Mouse (Mus musculus) intestine, embryonic 14.5 days (tissue): ENCODE measurements at regions not wholly inside any gene's neighbourhood (a gene's known extent, or its start where the extent isn't known, plus 50 kb on each side); places are given as distances from the start of the nearest gene placed in this dataset.

Experiments
- ATAC-seq: fragments of 200-750 bp; cut with Nextera tagmentation; replicated peaks from 2 replicates; pipeline ENCODE4 v1.8.0; 2017; ENCODE audit warnings: low read depth, moderate number of reproducible peaks, moderate TSS enrichment, moderate library complexity; ENCODE audit not compliant: low FRiP score, low TSS enrichment
- DNase-seq: peaks from one replicate; pipeline ENCODE4 v3.0.0-alpha.2; 2018; ENCODE audit warnings: low spot score
- H3K27ac ChIP-seq: fragments of 300-500 bp; sonication (generic); 2 replicates; pipeline ENCODE4 v1.5.1; 2014; ENCODE audit warnings: low read depth, mild to moderate bottlenecking, control low read depth
- H3K27me3 ChIP-seq: fragments of 300-500 bp; sonication (generic); replicated peaks from 2 replicates; pipeline ENCODE4 v1.6.1; 2014; ENCODE audit warnings: low read length, control low read depth; ENCODE audit not compliant: control insufficient read depth, insufficient read depth
- H3K36me3 ChIP-seq: fragments of 300-500 bp; sonication (generic); 2 replicates; pipeline ENCODE4 v1.6.1; 2014; ENCODE audit warnings: low read length, control low read depth; ENCODE audit not compliant: control insufficient read depth, insufficient read depth
- H3K4me1 ChIP-seq: fragments of 300-500 bp; sonication (generic); replicated peaks from 2 replicates; pipeline ENCODE4 v1.6.1; 2014; ENCODE audit warnings: low read length, control low read depth, mixed read lengths; ENCODE audit not compliant: control insufficient read depth, insufficient read depth
- H3K4me2 ChIP-seq: fragments of 300-500 bp; sonication (generic); 2 replicates; pipeline ENCODE4 v1.6.1; 2014; ENCODE audit warnings: low read length
- H3K4me3 ChIP-seq: fragments of 300-500 bp; sonication (generic); 2 replicates; pipeline ENCODE4 v1.5.1; 2014; ENCODE audit warnings: low read depth, low read length, control low read depth, mixed read lengths
- H3K9ac ChIP-seq: fragments of 300-500 bp; sonication (generic); 2 replicates; pipeline ENCODE4 v1.6.1; 2014; ENCODE audit warnings: mild to moderate bottlenecking, low read length
- H3K9me3 ChIP-seq: fragments of 300-500 bp; sonication (generic); 2 replicates; pipeline ENCODE4 v1.6.1; 2016; ENCODE audit warnings: low read length, control low read depth; ENCODE audit not compliant: control insufficient read depth
- WGBS: fragments of 180-500 bp; shearing (Covaris S2); extraction: QIAGEN DNeasy Blood & Tissue Kit; methylation state at CpG from one replicate; pipeline ENCODE4 v1.1.7; 2014; 5-methylcytosine and 5-hydroxymethylcytosine counted together

GRCm38 (mm10) chr3:6871752-6872151, 251.5 kb upstream of the 1700008P02Rik start:
- DNase-seq (no peak), ATAC-seq (no peak)
- no peak overlapping the region for H3K4me2 ChIP-seq
- 71% methylated on average over 2 of the region's 2 CpGs for whole genome bisulfite sequencing
- H3K4me3 ChIP-seq = no peak overlapping the region
- H3K9me3 ChIP-seq = no peaks in the 10 kb centered on the region
- no peaks in the 10 kb centered on the region for H3K27me3 ChIP-seq
- no peak overlapping the region for H3K27ac ChIP-seq
- no peaks in the 10 kb centered on the region for H3K36me3 ChIP-seq
- H3K9ac ChIP-seq = no peak overlapping the region
- H3K4me1 ChIP-seq = no peaks in the 10 kb centered on the region

DNA sequence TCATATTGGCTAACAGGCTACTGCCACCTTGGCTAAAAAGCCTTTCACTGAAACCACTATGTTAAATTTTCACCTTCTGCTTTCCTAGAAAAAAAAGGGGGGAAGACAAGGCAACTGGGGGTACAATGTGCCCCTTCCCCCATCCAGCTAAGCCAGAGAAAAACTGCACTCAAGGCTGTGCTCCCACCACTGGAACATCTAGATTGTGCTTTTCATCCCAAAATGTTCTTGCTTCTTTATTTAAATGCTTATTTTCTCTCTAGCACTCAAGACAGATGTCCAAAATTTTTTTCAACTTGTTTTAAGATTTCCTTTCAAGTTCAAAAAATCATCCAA, 245.9 kb upstream of the 1700008P02Rik start:
- Histone ChIP-seq H3K36me3 (no peaks in the 10 kb centered on the region), H3K9me3 (no peaks in the 10 kb centered on the region), H3K27me3 (no peaks in the 10 kb centered on the region), H3K27ac (no peak overlapping the region), H3K4me2 (no peak overlapping the region), H3K9ac (no peak overlapping the region), H3K4me3 (no peak overlapping the region), H3K4me1 (no peaks in the 10 kb centered on the region)
- DNase-seq (no peak), ATAC-seq (no peak)

- no peak overlapping the region for H3K27ac ChIP-seq
Observed at GRCm38 (mm10) chr3:6865462-6866147, 245.4 kb upstream of the 1700008P02Rik start.

DNA sequence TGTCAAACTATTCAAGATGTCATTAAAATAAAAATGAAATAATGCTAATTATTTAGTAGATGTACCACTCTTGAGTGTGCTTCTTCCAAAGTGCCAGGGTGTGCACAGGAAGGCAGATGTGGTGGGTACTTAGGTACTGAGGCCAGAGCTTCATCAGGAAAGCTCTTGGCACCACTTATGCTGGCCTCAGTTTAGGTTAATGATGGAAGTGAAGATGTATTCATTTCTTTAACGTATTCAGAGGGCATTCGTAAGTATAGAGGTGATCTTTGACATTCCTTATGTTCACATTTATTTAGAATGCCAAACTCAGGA, 239.6 kb upstream of the 1700008P02Rik start:
- no peaks in the 10 kb centered on the region for H3K36me3 ChIP-seq
- no peaks in the 10 kb centered on the region for H3K9me3 ChIP-seq
- no peak overlapping the region for H3K4me3 ChIP-seq
- WGBS = 77% methylated on average over 2 of the region's 2 CpGs
- H3K4me2 ChIP-seq = no peak overlapping the region
- no peaks in the 10 kb centered on the region for H3K27me3 ChIP-seq
- ATAC-seq (no peak), DNase-seq (no peak)
- no peaks in the 10 kb centered on the region for H3K4me1 ChIP-seq
- H3K9ac ChIP-seq = no peak overlapping the region
- H3K27ac ChIP-seq = no peak overlapping the region

More at GRCm38 (mm10) chr3:6865462-6866147, 245.4 kb upstream of the 1700008P02Rik start:
- Histone ChIP-seq H3K27me3 (no peaks in the 10 kb centered on the region), H3K36me3 (no peaks in the 10 kb centered on the region), H3K9me3 (no peaks in the 10 kb centered on the region), H3K4me1 (no peaks in the 10 kb centered on the region), H3K4me3 (no peak overlapping the region), H3K4me2 (no peak overlapping the region), H3K9ac (no peak overlapping the region)
- WGBS = 67% methylated on average over 3 of the region's 3 CpGs
- no peak for DNase-seq
- ATAC-seq = no peak

DNA sequence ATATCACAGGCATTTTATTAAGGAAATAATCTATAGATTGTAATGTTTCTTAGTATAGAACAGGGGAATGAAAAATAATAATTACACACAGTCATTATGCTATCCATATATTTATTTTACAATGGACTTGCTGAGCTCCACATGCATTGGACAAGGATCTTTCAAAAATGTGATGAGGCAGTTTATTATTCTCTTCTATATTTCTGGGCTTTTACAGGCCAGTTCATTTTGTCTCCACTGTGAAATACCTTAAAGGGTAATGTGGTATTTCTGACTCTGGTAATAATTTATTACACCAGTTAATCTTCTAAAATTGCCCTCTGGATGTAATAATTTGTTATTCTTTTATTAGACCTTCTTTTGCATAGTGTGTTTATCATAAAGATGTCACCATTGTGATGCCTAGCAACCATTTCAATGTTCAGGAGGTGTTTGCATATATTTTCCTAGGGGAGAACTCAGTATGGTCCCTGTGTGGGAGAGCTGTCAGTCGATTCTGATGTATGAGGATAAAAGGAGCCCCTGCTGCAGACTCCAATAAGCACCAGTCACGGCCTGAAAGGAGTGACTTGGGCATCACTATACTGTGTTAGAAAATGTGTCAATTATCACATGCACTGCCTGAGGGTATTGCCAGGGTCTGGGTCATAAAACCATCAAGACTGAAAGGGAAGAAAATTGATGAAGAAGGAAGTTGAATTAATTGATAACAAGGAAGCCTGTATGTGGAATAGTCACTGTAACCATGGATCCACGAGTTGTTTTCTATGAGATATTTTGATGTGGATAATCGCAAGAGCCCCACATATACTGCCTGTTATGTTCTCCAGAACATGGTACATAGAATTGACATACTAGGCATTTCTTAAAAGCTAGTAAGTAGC, 239.0 kb upstream of the 1700008P02Rik start:
- no peaks in the 10 kb centered on the region for H3K36me3 ChIP-seq
- no peaks in the 10 kb centered on the region for H3K27me3 ChIP-seq
- no peaks in the 10 kb centered on the region for H3K4me1 ChIP-seq
- no peak for DNase-seq
- H3K4me2 ChIP-seq = no peak overlapping the region
- ATAC-seq = no peak
- WGBS = 56% methylated on average over 4 of the region's 4 CpGs
- no peak overlapping the region for H3K27ac ChIP-seq
- H3K9ac ChIP-seq = no peak overlapping the region
- H3K4me3 ChIP-seq = no peak overlapping the region
- no peaks in the 10 kb centered on the region for H3K9me3 ChIP-seq

DNA sequence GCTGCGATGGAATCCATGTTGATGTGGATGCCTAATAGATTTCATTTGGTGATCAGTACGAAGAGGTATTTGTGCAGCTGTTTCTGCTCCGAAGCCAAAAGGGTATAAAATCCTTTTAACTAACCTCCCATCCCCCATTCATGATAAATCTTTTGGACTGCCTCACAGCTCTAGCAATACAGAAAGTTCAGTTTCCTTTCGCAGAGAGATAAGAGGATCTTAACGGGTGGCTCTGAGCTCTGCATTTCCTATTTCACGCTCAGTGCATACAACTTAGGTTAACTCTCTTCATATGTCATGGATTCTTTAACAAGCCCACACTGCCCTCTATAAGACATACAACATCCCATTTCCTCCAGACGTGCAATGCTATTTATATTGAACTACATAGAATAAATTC, 199.1 kb upstream of the 1700008P02Rik start:
- 66% methylated on average over 7 of the region's 7 CpGs for WGBS
- Histone ChIP-seq H3K27me3 (no peaks in the 10 kb centered on the region), H3K9ac (no peak overlapping the region), H3K4me2 (no peak overlapping the region), H3K9me3 (no peaks in the 10 kb centered on the region), H3K27ac (no peak overlapping the region), H3K4me1 (no peaks in the 10 kb centered on the region), H3K36me3 (no peaks in the 10 kb centered on the region), H3K4me3 (no peak overlapping the region)
- no peak for DNase-seq
- ATAC-seq = no peak

DNA sequence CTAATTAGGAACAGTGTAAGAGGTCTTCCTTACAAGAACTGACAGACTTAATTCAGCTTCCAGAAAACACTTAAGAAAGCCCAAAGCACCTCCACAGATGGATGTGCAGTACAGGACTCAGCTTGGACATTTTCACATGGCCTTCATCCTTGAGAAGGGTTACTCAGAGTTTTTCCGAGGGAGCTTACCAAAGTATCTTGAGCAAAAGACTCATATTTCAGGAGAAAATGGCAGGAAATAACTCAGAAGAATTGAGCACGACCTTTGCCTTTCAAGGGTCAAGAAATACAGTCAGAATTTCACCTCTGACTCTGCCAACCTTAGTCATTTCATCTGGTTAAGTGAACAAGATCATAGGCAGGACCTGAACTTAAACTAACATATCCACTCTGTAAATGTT, 192.1 kb upstream of the 1700008P02Rik start:
- Histone ChIP-seq H3K9me3 (no peaks in the 10 kb centered on the region), H3K9ac (no peak overlapping the region), H3K27me3 (no peaks in the 10 kb centered on the region), H3K27ac (no peak overlapping the region), H3K4me3 (no peak overlapping the region), H3K4me2 (no peak overlapping the region), H3K4me1 (no peaks in the 10 kb centered on the region), H3K36me3 (no peaks in the 10 kb centered on the region)
- ATAC-seq (no peak), DNase-seq (no peak)
- 37% methylated on average over 2 of the region's 2 CpGs for WGBS

GRCm38 (mm10) chr3:6809381-6809950, 189.2 kb upstream of the 1700008P02Rik start:
- ATAC-seq = no peak
- no peak for DNase-seq

More at GRCm38 (mm10) chr3:6809381-6809950, 189.2 kb upstream of the 1700008P02Rik start:
- Histone ChIP-seq H3K4me2 (no peak overlapping the region), H3K4me3 (no peak overlapping the region), H3K27me3 (no peaks in the 10 kb centered on the region), H3K36me3 (no peaks in the 10 kb centered on the region), H3K9me3 (no peaks in the 10 kb centered on the region), H3K9ac (no peak overlapping the region), H3K27ac (no peak overlapping the region), H3K4me1 (no peaks in the 10 kb centered on the region)
- WGBS = 63% methylated on average over 2 of the region's 2 CpGs
